Mouse (Mus musculus) hindbrain, embryonic 10.5 days (tissue): ENCODE data around the gene Chst4. TPM values are rescaled to one million over a fixed set of nuclear protein-coding genes. Genes with fewer than 3 reads are reported as not detected.

ENCODE experiments used
- DNase-seq: peaks from one replicate; pipeline ENCODE4 v3.0.0-alpha.2; 2017; ENCODE audit warnings: low spot score
- H3K27ac ChIP-seq: fragments of 300-500 bp; sonication (generic); 2 replicates; pipeline ENCODE4 v1.5.1; 2016; ENCODE audit warnings: mild to moderate bottlenecking, moderate library complexity
- H3K27me3 ChIP-seq: fragments of 300-500 bp; sonication (generic); 2 replicates; pipeline ENCODE4 v1.6.1; 2016; ENCODE audit warnings: mild to moderate bottlenecking; ENCODE audit not compliant: poor library complexity, insufficient read depth, severe bottlenecking
- H3K36me3 ChIP-seq: fragments of 300-500 bp; sonication (generic); 2 replicates; pipeline ENCODE4 v1.6.1; 2016; ENCODE audit warnings: mild to moderate bottlenecking, moderate library complexity
- H3K4me1 ChIP-seq: fragments of 300-500 bp; sonication (generic); replicated peaks from 2 replicates; pipeline ENCODE4 v1.6.1; 2016; ENCODE audit warnings: mild to moderate bottlenecking
- H3K4me3 ChIP-seq: fragments of 300-500 bp; sonication (generic); 2 replicates; pipeline ENCODE4 v1.5.1; 2016; ENCODE audit warnings: mild to moderate bottlenecking, moderate library complexity
- H3K9me3 ChIP-seq: fragments of 300-500 bp; sonication (generic); 2 replicates; pipeline ENCODE4 v1.6.1; 2016; ENCODE audit warnings: mild to moderate bottlenecking, moderate library complexity
- WGBS: fragments of 180-500 bp; shearing (Covaris S2); methylation state at CpG from one replicate; pipeline ENCODE4 v1.1.7; 2016; 5-methylcytosine and 5-hydroxymethylcytosine counted together
- polyA plus RNA-seq: library from polyadenylated mRNA; unstranded; fragments of >200 nt; fragmentation: Nextera tagmentation; extraction: Ambion mirVana; gene quantifications from 2 replicates; pipeline ENCODE4 v1.2.1, GENCODE M21; 2016

The Chst4 gene
- polyA plus RNA-seq, 1 experiment from 2014 or later: not detected

DNA sequence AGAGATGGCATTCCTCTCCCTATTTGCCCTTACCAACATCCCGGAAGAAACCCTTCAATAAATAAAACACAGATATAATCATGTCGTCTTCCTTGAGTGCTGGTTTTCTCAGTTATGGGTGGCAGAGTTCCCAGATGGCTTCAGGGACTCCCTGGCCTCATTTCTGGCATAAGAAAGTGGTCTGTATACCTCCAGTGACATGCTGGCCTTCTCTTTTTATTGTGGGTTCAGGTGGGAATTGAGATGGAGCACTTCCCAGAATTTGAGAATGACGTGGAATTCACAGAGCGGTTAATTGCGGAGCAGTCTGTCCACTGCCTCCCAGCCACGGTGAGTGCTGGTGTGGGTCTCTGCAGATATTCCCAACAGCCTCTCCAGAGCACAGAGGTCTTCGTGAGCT lies 41.5 kb downstream of the Chst4 start:
- Histone ChIP-seq H3K9me3 (no peaks in the 10 kb centered on the region), H3K4me1 (no peaks in the 10 kb centered on the region), H3K27me3 (no peaks in the 10 kb centered on the region), H3K36me3 (no peaks in the 10 kb centered on the region), H3K4me3 (no peak overlapping the region), H3K27ac (no peak overlapping the region)
- WGBS: 86% methylated on average over 7 of the region's 7 CpGs
- DNase-seq: no peak

DNA sequence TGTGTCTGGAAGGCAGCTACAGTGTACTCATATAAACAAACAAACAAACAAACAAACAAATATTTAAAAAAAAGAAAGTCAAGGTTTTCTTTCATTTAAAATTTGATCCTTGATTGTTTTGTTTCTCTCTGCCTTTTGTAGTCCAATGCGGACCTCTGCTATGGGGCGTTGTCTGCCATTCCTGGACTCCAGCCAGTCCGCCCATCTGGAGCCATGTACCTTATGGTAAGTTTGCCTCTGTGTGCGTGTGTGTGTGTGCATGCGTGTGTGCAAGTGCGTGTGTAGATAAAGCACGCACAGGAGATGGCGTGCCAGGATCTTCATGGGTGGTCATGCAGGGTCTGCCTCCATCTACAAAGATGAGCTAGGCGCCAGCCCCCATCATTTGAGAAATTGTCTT lies 42.2 kb downstream of the Chst4 start:
- DNase-seq: no peak
- Histone ChIP-seq H3K4me3 (no peak overlapping the region), H3K4me1 (no peaks in the 10 kb centered on the region), H3K27me3 (no peaks in the 10 kb centered on the region), H3K36me3 (no peaks in the 10 kb centered on the region), H3K27ac (no peak overlapping the region), H3K9me3 (no peaks in the 10 kb centered on the region)
- WGBS: 93% methylated on average over 9 of the region's 9 CpGs

DNA sequence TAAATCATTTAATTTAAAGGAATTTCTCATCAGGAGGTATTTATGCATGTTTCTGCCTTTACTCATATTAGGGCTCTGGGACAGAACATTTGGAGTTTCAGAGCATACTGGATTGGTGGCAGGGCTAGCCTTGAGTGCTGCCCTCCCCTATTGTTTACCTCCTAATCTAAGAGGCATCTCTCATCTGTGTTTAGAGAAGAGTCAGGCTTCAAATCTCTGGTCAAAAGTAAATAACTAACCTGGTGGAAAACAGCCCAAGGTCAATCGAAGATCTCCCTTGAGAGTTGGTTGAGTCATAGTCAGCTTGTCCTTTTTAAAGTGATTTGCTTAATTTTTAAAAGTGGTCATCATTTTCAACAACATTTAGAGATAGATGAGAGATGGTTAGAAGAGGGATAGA lies 46.6 kb downstream of the Chst4 start:
- no peak for DNase-seq
- Histone ChIP-seq H3K4me3 (no peak overlapping the region), H3K27me3 (no peaks in the 10 kb centered on the region), H3K27ac (no peak overlapping the region), H3K9me3 (no peaks in the 10 kb centered on the region), H3K4me1 (no peaks in the 10 kb centered on the region), H3K36me3 (no peaks in the 10 kb centered on the region)
- WGBS: 85% methylated on average over 1 of the region's 1 CpGs

DNA sequence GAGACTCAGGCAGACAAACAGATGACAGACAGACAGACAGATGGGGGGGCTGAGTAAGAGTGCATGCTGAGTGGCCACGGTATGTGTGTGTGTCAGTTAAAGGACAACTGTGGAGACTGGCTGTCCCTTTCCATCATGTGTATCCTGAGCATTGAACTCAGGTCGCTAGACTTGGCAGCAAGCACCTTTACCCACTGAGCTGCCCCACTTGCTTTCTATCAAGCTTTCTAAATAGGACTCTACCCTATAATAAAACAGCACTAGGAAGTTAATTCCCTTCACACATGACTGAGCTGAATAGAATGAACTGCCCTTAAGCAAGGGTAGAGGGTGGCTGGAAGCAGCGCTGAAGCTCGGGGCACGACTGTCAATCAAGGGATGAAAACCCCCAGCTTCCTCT lies 47.4 kb downstream of the Chst4 start:
- WGBS: 72% methylated on average over 5 of the region's 5 CpGs
- Histone ChIP-seq H3K4me1 (no peaks in the 10 kb centered on the region), H3K36me3 (no peaks in the 10 kb centered on the region), H3K9me3 (no peaks in the 10 kb centered on the region), H3K27ac (no peak overlapping the region), H3K27me3 (no peaks in the 10 kb centered on the region), H3K4me3 (no peak overlapping the region)
- no peak for DNase-seq

DNA sequence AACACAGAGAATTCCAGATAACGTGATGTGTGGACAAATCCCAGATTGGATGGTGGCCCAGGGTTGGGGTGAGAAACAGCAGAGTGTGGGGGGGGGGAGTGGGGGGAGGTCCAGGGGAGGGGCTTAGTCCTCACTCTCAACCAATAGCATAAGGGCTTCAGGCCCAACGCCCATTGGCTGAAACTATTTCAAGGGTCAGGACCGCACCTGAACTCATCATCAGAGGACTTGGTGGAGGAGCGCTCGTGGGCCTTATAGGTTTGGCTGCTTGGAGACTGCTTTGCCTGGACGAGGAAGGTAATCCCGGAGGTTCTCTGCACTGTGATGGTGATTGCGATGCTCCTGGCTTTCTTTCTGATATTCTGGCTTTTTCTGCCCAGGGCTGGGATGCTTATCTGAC lies 49.3 kb downstream of the Chst4 start, which contains the start of gene Tat:
Tat (plus strand) TSS at position 214 of the 400 bp plus-strand sequence.
- Histone ChIP-seq H3K27me3 (no peaks in the 10 kb centered on the region), H3K9me3 (no peaks in the 10 kb centered on the region), H3K4me3 (no peak within 1 kb of the TSS), H3K4me1 (no peaks in the 10 kb centered on the region), H3K27ac (no peak within 1 kb of the TSS), H3K36me3 (no peaks in the 10 kb centered on the region)
- 84% methylated on average over 8 of the region's 8 CpGs for WGBS
- DNase-seq: no peak

DNA sequence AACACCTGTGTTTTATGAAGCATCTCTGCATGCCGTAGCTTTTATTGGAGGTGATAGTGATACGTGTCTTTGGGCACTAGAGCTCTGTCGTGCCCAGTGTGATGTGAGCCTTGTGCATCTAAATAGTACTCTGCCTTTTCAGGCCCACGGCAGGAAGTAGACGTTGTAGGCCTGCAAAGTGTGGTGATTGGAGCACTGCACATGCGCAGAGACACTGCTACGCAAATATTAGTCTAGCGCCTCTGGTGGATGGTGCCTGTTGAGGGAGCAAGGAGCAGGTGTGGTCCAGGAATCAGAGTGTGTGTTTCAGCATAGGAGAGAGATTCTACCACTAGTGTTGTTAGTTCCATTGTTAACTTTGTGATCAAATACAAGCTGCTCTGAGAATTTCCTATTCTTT lies 50.4 kb downstream of the Chst4 start:
- Histone ChIP-seq H3K27ac (no peak overlapping the region), H3K36me3 (no peaks in the 10 kb centered on the region), H3K9me3 (no peaks in the 10 kb centered on the region), H3K4me3 (no peak overlapping the region), H3K27me3 (no peaks in the 10 kb centered on the region), H3K4me1 (no peaks in the 10 kb centered on the region)
- 85% methylated on average over 8 of the region's 8 CpGs for WGBS
- no peak for DNase-seq

DNA sequence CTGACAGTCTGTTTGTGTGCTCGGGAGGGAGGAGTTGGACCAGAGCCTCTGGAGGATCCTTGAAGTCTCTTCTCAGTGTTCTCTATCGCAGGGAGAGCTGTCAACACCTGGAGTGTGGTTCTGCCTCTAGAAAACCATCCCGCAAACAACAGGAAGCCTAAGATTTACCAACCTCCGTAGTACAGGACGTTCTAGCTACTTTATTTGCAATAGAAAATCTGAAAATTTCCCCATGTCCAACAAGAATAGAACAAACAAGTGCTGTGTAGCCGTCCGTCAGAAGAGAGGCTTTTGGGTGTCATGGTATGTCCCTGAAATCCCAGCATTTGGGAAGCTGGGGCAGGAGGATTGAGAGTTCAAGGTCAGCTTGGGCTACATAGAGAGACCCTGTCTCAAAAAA lies 51.8 kb downstream of the Chst4 start:
- Histone ChIP-seq H3K9me3 (no peaks in the 10 kb centered on the region), H3K27ac (no peak overlapping the region), H3K27me3 (no peaks in the 10 kb centered on the region), H3K36me3 (no peaks in the 10 kb centered on the region), H3K4me3 (no peak overlapping the region), H3K4me1 (no peaks in the 10 kb centered on the region)
- DNase-seq: no peak
- 84% methylated on average over 7 of the region's 7 CpGs for WGBS

DNA sequence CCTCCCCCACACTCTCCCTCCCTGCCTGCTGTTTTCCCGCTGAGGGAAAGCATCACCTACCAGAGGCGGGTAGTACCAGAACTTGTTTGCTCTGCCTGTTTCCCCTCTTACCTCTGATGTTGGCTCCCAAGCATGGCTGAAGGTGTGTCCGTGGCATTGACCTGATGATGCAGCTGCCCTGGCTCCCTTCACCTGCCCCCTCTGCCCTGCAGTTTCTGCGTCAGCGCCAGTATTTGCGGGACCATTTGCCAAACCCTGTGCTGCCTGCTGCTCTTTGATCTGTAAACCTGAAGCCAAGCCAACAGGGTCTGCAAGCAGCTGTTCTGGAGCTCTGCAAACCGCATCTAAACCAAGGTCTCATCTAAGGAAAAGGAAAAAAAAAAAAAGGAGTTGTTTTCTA lies 53.2 kb downstream of the Chst4 start:
- H3K36me3 ChIP-seq: no peaks in the 10 kb centered on the region
- no peak overlapping the region for H3K4me3 ChIP-seq
- no peak overlapping the region for H3K27ac ChIP-seq
- no peak for DNase-seq
- H3K9me3 ChIP-seq: no peaks in the 10 kb centered on the region
- no peaks in the 10 kb centered on the region for H3K27me3 ChIP-seq
- H3K4me1 ChIP-seq: 0 out of 2 replicates have a peak, but pooled peaks cover 2% of the 10 kb centered on the region
- 69% methylated on average over 7 of the region's 7 CpGs for WGBS

DNA sequence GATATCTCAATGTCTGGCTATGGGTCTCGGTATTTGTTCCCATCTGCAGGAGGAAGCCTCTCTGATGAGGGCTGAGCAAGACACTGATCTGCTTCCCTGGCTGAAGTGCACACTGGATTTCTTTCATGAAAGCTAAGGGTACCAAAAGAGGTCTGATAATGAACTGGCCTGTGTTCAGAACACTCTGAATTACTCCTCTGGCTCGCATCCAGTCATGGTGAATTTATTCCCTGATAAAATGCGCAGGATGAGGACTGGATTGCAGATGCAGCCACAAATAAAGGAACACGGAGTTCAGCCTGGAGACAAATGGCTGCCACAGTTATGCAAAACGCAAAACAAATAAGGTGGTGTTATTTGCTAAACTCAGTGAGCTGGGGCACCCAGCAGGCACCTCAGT lies 55.6 kb downstream of the Chst4 start:
- no peaks in the 10 kb centered on the region for H3K9me3 ChIP-seq
- H3K27me3 ChIP-seq: no peaks in the 10 kb centered on the region
- no peaks in the 10 kb centered on the region for H3K36me3 ChIP-seq
- 0 out of 2 replicates have a peak, but pooled peaks cover 2% of the 10 kb centered on the region for H3K4me1 ChIP-seq
- no peak overlapping the region for H3K27ac ChIP-seq
- no peak overlapping the region for H3K4me3 ChIP-seq
- no peak for DNase-seq
- 41% methylated on average over 5 of the region's 5 CpGs for WGBS

DNA sequence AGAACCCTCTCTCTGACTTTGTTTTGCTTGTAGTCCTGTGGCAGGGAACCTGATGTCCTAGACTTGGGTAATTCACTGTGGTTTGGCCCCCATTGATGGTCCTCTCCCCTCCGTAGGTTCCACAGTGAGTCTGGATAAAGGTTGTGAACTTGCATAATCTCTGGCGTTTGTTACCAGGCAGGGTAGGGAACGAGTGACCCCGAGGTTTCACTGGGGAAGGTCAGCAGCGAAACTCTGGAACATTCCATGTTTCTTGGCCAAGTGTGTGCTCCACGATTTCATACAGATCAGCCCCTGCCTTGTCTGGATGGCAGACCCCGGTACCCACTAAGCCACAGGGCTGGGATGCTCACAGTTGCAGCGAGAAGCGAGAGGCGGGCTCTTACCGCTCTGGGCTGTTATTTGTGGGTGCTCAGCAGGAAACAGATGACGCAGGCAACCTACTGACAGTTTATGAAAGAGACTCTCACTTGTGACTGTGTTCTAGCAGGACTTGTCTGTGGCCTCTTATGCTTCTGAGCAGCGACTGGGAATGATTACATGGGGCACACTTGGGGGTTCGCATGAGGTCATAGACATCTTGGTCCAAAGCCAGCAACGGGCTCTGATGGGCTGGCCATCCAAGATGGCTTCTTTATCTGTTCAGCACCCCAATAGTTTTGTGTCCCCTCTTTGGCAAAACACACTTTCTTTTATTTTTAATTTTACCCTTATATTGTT lies 57.0 kb downstream of the Chst4 start:
- Histone ChIP-seq H3K9me3 (no peaks in the 10 kb centered on the region), H3K27me3 (no peaks in the 10 kb centered on the region), H3K36me3 (no peaks in the 10 kb centered on the region), H3K27ac (no peak overlapping the region), H3K4me3 (no peak overlapping the region), H3K4me1 (0 out of 2 replicates have a peak, but pooled peaks cover 2% of the 10 kb centered on the region)
- no peak for DNase-seq
- WGBS: 75% methylated on average over 15 of the region's 15 CpGs

DNA sequence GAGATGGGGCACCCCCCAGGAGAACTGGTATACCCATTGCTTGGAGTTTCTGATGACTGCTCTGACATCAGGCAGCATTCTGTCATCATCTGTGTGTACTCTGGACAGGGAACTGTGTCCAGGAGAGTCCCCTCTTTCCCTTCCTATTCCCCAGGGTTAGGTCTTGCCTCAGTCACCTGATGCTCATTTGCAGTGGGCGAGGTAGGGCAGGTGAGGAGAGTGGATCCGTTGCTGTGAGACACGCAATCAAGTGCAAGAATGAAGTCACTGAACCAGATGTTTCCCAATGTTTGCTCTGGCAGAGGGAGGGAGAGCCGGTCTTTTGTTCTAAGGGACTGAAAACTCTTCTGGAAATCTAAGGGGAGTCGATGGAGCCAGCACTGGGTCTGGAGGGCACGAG lies 60.2 kb downstream of the Chst4 start:
- no peaks in the 10 kb centered on the region for H3K36me3 ChIP-seq
- no peak overlapping the region for H3K27ac ChIP-seq
- H3K4me3 ChIP-seq: no peak overlapping the region
- 74% methylated on average over 6 of the region's 6 CpGs for WGBS
- H3K4me1 ChIP-seq: 0 out of 2 replicates have a peak, but pooled peaks cover 2% of the 10 kb centered on the region
- no peak for DNase-seq
- H3K27me3 ChIP-seq: no peaks in the 10 kb centered on the region
- peaks cover 6% of the 10 kb centered on the region; the same call in 1 of the 2 replicates for H3K9me3 ChIP-seq
